Mouse (Mus musculus) embryonic facial prominence, embryonic 12.5 days (tissue): ENCODE results near the gene Celf5. TPM values are rescaled to one million over a fixed set of nuclear protein-coding genes. Genes with fewer than 3 reads are reported as not detected.

Experiments
- ATAC-seq: fragments of 200-750 bp; cut with Nextera tagmentation; 2 replicates; pipeline ENCODE4 v1.8.0; 2017; ENCODE audit not compliant: insufficient number of reproducible peaks, insufficient read depth, low FRiP score, low TSS enrichment
- H3K27ac ChIP-seq: fragments of 300-500 bp; sonication (generic); 2 replicates; pipeline ENCODE4 v1.5.1; 2016; ENCODE audit warnings: mild to moderate bottlenecking
- H3K27me3 ChIP-seq: fragments of 300-500 bp; sonication (generic); 2 replicates; pipeline ENCODE4 v1.6.1; 2016; ENCODE audit warnings: mild to moderate bottlenecking, moderate library complexity
- H3K36me3 ChIP-seq: fragments of 300-500 bp; sonication (generic); 2 replicates; pipeline ENCODE4 v1.6.1; 2016; ENCODE audit warnings: mild to moderate bottlenecking
- H3K4me1 ChIP-seq: fragments of 300-500 bp; sonication (generic); 2 replicates; pipeline ENCODE4 v1.6.1; 2016
- H3K4me2 ChIP-seq: fragments of 300-500 bp; sonication (generic); replicated peaks from 2 replicates; pipeline ENCODE4 v1.6.1; 2016; ENCODE audit warnings: mild to moderate bottlenecking, moderate library complexity
- H3K4me3 ChIP-seq: fragments of 300-500 bp; sonication (generic); 2 replicates; pipeline ENCODE4 v1.5.1; 2016; ENCODE audit warnings: mild to moderate bottlenecking
- H3K9ac ChIP-seq: fragments of 300-500 bp; sonication (generic); 2 replicates; pipeline ENCODE4 v1.6.1; 2016; ENCODE audit warnings: mild to moderate bottlenecking, moderate library complexity
- H3K9me3 ChIP-seq: fragments of 300-500 bp; sonication (generic); 2 replicates; pipeline ENCODE4 v1.6.1; 2016; ENCODE audit warnings: mild to moderate bottlenecking, moderate library complexity
- WGBS: fragments of 180-500 bp; shearing (Covaris S2); methylation state at CpG from one replicate; pipeline ENCODE4 v1.1.7; 2016; 5-methylcytosine and 5-hydroxymethylcytosine counted together
- polyA plus RNA-seq: library from polyadenylated mRNA; unstranded; fragments of >200 nt; fragmentation: Nextera tagmentation; extraction: Ambion mirVana; gene quantifications from 2 replicates; pipeline ENCODE4 v1.2.1, GENCODE M21; 2016

The Celf5 gene
- polyA plus RNA-seq, 1 experiment from 2014 or later: 2.7 TPM

GRCm38 (mm10) chr10:81429092-81429491 is 53.4 kb downstream of the Celf5 start:
- H3K4me3 ChIP-seq: peak overlapping the region; percentile 75
- ATAC-seq: no peak
- H3K36me3 ChIP-seq: no peaks in the 10 kb centered on the region
- peaks cover 46% of the 10 kb centered on the region for H3K27me3 ChIP-seq
- 0 out of 2 replicates have a peak overlapping the region, but pooled peaks have one; percentile 88 for H3K27ac ChIP-seq
- H3K4me1 ChIP-seq: peaks cover 54% of the 10 kb centered on the region
- no peaks in the 10 kb centered on the region for H3K9me3 ChIP-seq
- H3K4me2 ChIP-seq: peak overlapping the region; percentile 86; the same call in 1 of the 2 replicates
- no peak overlapping the region for H3K9ac ChIP-seq
- WGBS: 23% methylated on average over 2 of the region's 2 CpGs

- 87% methylated on average over 7 of the region's 7 CpGs for WGBS
- Histone ChIP-seq H3K9me3 (no peaks in the 10 kb centered on the region), H3K4me1 (peaks cover 56% of the 10 kb centered on the region), H3K36me3 (no peaks in the 10 kb centered on the region), H3K27ac (no peak overlapping the region), H3K4me2 (no peak overlapping the region), H3K27me3 (peaks cover 52% of the 10 kb centered on the region), H3K9ac (no peak overlapping the region), H3K4me3 (no peak overlapping the region)
- no peak for ATAC-seq
Observed at GRCm38 (mm10) chr10:81428507-81428870, 54.0 kb downstream of the Celf5 start.

GRCm38 (mm10) chr10:81427804-81428506 is 54.6 kb downstream of the Celf5 start:
- Histone ChIP-seq H3K27ac (no peak overlapping the region), H3K27me3 (peaks cover 53% of the 10 kb centered on the region), H3K4me2 (no peak overlapping the region), H3K4me3 (peak overlapping the region; percentile 55; the same call in 1 of the 2 replicates), H3K9ac (no peak overlapping the region), H3K36me3 (no peaks in the 10 kb centered on the region), H3K9me3 (no peaks in the 10 kb centered on the region), H3K4me1 (peaks cover 50% of the 10 kb centered on the region)
- ATAC-seq: no peak
- 74% methylated on average over 8 of the region's 8 CpGs for WGBS

GRCm38 (mm10) chr10:81427327-81427726 is 55.2 kb downstream of the Celf5 start:
- no peak for ATAC-seq
- Histone ChIP-seq H3K27ac (no peak overlapping the region), H3K4me3 (peak overlapping the region; percentile 55), H3K9ac (peak overlapping the region; percentile 70; the same call in 1 of the 2 replicates), H3K4me2 (peak overlapping the region; percentile 85), H3K4me1 (peaks cover 46% of the 10 kb centered on the region), H3K27me3 (peaks cover 53% of the 10 kb centered on the region), H3K36me3 (no peaks in the 10 kb centered on the region), H3K9me3 (no peaks in the 10 kb centered on the region)
- WGBS: 26% methylated on average over 3 of the region's 3 CpGs

DNA sequence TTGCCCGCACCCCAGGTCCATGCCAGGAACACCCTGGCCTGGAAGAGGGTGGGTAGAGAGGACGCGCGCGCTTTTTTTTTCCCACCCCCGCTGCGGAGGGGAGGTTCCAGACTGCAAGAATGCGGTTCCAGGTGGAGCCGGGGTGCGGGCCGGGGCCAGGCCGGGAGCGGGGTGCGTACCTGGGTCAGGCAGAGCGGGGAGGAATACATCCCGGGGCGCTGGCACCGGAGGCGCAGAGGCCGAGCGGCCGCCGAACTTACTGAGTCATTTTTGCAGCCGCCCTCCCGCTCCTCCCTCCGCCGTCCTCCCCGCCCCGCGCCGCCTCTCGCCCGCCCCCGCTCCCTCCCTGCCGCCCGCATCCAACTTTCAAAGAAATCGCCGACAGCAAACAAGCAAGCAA is 55.6 kb downstream of the Celf5 start:
- Histone ChIP-seq H3K9me3 (no peaks in the 10 kb centered on the region), H3K4me3 (peak overlapping the region; percentile 55), H3K9ac (peak overlapping the region; percentile 70), H3K36me3 (no peaks in the 10 kb centered on the region), H3K4me1 (peaks cover 46% of the 10 kb centered on the region), H3K27me3 (peaks cover 53% of the 10 kb centered on the region), H3K4me2 (peak overlapping the region; percentile 85), H3K27ac (no peak overlapping the region)
- ATAC-seq: no peak
- WGBS: under 1% methylated on average over 36 of the region's 38 CpGs

- H3K36me3 ChIP-seq: no peaks in the 10 kb centered on the region
- no peak for ATAC-seq
- H3K9me3 ChIP-seq: no peaks in the 10 kb centered on the region
- H3K4me3 ChIP-seq: peak overlapping the region; percentile 55
- H3K4me1 ChIP-seq: peaks cover 42% of the 10 kb centered on the region
- peaks cover 53% of the 10 kb centered on the region for H3K27me3 ChIP-seq
- H3K4me2 ChIP-seq: peak overlapping the region; percentile 85
- 3% methylated on average over 19 of the region's 33 CpGs for WGBS
- peak overlapping the region; percentile 70 for H3K9ac ChIP-seq
- H3K27ac ChIP-seq: 0 out of 2 replicates have a peak overlapping the region, but pooled peaks have one; percentile 32
Observed at GRCm38 (mm10) chr10:81426081-81426671, 56.3 kb downstream of the Celf5 start.

GRCm38 (mm10) chr10:81425236-81425850 is 57.2 kb downstream of the Celf5 start:
- no peak for ATAC-seq
- peaks cover 53% of the 10 kb centered on the region for H3K27me3 ChIP-seq
- H3K27ac ChIP-seq: 0 out of 2 replicates have a peak overlapping the region, but pooled peaks have one; percentile 46
- peak overlapping the region; percentile 33 for H3K9ac ChIP-seq
- WGBS: 27% methylated on average over 10 of the region's 10 CpGs
- 0 out of 2 replicates have a peak, but pooled peaks cover under 1% of the 10 kb centered on the region for H3K36me3 ChIP-seq
- no peaks in the 10 kb centered on the region for H3K9me3 ChIP-seq
- H3K4me2 ChIP-seq: peak overlapping the region; percentile 85
- peak overlapping the region; percentile 55 for H3K4me3 ChIP-seq
- H3K4me1 ChIP-seq: peaks cover 41% of the 10 kb centered on the region

- Histone ChIP-seq H3K9me3 (no peaks in the 10 kb centered on the region), H3K36me3 (0 out of 2 replicates have a peak, but pooled peaks cover 9% of the 10 kb centered on the region), H3K27ac (0 out of 2 replicates have a peak overlapping the region, but pooled peaks have one; percentile 46), H3K4me3 (peak overlapping the region; percentile 55), H3K27me3 (peaks cover 53% of the 10 kb centered on the region), H3K9ac (peak overlapping the region; percentile 33; the same call in 1 of the 2 replicates), H3K4me1 (peaks cover 37% of the 10 kb centered on the region), H3K4me2 (peak overlapping the region; percentile 85)
- 6% methylated on average over 25 of the region's 25 CpGs for WGBS
- no peak for ATAC-seq
Observed at GRCm38 (mm10) chr10:81424246-81425051, 58.1 kb downstream of the Celf5 start.

DNA sequence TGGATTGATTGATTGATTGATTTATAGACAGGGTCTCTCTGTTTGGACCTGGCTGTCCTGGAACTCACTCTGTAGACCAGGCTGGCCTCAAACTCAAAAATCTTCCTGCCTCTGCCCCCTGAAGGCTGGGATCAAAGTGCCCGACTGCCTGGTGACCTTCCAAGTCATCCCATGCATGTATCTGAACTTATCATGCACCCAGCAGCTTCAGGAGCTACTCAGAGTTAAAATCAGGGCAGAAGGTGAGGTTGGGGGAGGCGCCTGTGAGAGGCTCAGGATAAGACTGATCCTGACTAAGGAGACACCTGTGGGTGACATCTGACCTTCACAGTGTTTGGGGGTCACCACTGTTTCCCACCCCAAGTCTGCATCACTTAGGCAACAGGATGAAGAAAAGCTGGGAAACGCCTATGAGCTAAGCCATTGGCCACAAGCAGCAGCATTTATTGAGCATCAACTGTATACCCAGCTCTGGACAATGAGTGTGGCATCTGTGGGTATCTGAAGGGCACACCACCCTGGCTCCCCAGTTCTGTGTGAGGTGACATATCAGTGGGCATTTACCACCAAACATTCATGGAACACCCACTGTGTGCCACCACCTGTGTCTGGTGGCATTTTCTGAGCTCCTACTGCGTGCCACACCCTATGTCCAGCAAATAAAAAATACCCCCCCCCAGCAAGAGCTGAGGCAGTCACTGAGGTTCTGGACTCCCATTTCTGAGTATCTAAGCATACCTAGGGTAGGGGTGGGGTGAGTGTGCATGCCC is 58.8 kb downstream of the Celf5 start:
- Histone ChIP-seq H3K27ac (no peak overlapping the region), H3K27me3 (peaks cover 48% of the 10 kb centered on the region), H3K4me3 (peak overlapping the region; percentile 1; the same call in 1 of the 2 replicates), H3K4me1 (peaks cover 40% of the 10 kb centered on the region), H3K9me3 (no peaks in the 10 kb centered on the region), H3K36me3 (0 out of 2 replicates have a peak, but pooled peaks cover 11% of the 10 kb centered on the region), H3K4me2 (peak overlapping the region; percentile 85), H3K9ac (no peak overlapping the region)
- ATAC-seq: no peak
- WGBS: 70% methylated on average over 4 of the region's 4 CpGs

DNA sequence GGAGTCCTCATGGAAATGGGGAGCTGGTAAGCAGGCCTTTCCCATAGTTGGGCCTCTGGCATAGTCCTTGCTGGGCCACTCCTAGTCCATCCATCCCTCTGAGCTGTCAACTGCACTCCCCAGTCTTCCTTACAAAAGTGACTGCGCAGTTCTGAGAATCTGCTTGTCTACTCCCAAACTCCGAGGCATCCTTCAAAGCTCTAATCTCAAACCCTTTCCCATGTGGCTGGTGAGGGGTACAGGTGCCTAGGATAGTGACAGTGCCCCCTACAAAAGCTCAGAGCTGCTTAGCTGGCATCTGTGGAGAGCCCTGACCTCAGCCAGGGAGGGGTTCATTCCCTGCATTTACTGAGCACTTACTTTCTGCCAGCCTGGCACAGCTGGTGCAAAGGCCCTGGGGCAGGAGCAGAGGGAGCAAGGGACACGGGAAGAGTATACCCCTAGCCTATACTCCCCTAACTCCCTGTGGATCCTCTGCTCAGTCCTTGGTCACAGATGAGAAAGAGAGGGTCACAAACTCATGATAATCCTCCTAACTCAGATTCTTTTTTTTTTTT is 59.8 kb downstream of the Celf5 start:
- H3K36me3 ChIP-seq: 0 out of 2 replicates have a peak, but pooled peaks cover 12% of the 10 kb centered on the region
- WGBS: 79% methylated on average over 3 of the region's 3 CpGs
- H3K27ac ChIP-seq: no peak overlapping the region
- no peak overlapping the region for H3K9ac ChIP-seq
- peaks cover 39% of the 10 kb centered on the region for H3K27me3 ChIP-seq
- no peak for ATAC-seq
- H3K4me2 ChIP-seq: no peak overlapping the region
- H3K9me3 ChIP-seq: no peaks in the 10 kb centered on the region
- no peak overlapping the region for H3K4me3 ChIP-seq
- peaks cover 43% of the 10 kb centered on the region for H3K4me1 ChIP-seq
